Comparison of ENCODE assay signal across 8 mouse cellular contexts in genomic region chr11:48816281-48816781, GRCm38 (mm10). TPM values are rescaled to one million over a fixed set of nuclear protein-coding genes. Genes with fewer than 3 reads are reported as not detected.
DNase-seq lines count a peak whose midpoint lies in the region; ATAC-seq lines count a peak whose summit lies in the region.

No protein-coding gene starts in this region.

- peaks cover 15% of the 10 kb centered on the region for H3K4me1 ChIP-seq in heart, embryonic 10.5 days
- peaks cover 42% of the 10 kb centered on the region for H3K4me1 ChIP-seq in liver, embryonic 15.5 days (replicated peaks)

- DNase-seq in lung, adult 18-20 months, result peak; percentile 52 to 54
- DNase-seq in lung, postnatal 14 days, result no peak
- peak; percentile 53 for DNase-seq in cerebellum, adult 8-10 months
- DNase-seq in heart, embryonic 10.5 days (ENCODE audit: low spot score), result peak; percentile 86
- peak; percentile 56 for DNase-seq in kidney, adult 9 months
- peak; percentile 24 to 32 for DNase-seq in natural killer cell, adult 2 months (ENCODE audit: low spot score in 2 of 2)
- no peak for DNase-seq in T-cell, adult 2 months (ENCODE audit: low spot score)

- 5% methylated on average over 23 of the region's 23 CpGs for WGBS in heart, embryonic 10.5 days
- WGBS in liver, embryonic 15.5 days (ENCODE audit: insufficient replicate concordance), result under 1% methylated on average over 23 of the region's 23 CpGs

- peak overlapping the region; percentile 97 for H3K27ac ChIP-seq in heart, embryonic 10.5 days
- H3K27ac ChIP-seq in liver, embryonic 15.5 days (replicated peaks), result peak overlapping the region; percentile 97

- H3K4me2 ChIP-seq in liver, embryonic 15.5 days, result peak overlapping the region; percentile 93

- ATAC-seq in liver, embryonic 15.5 days (ENCODE audit: insufficient read depth), result no peak

- peak overlapping the region; percentile 85 for H3K9ac ChIP-seq in liver, embryonic 15.5 days

- H3K9me3 ChIP-seq in heart, embryonic 10.5 days, result no peaks in the 10 kb centered on the region
- H3K9me3 ChIP-seq in liver, embryonic 15.5 days (replicated peaks), result no peaks in the 10 kb centered on the region

- H3K36me3 ChIP-seq in heart, embryonic 10.5 days, result peaks cover 34% of the 10 kb centered on the region
- peaks cover 25% of the 10 kb centered on the region for H3K36me3 ChIP-seq in liver, embryonic 15.5 days (replicated peaks)

- H3K4me3 ChIP-seq in heart, embryonic 10.5 days, result peak overlapping the region; percentile 95
- peak overlapping the region; percentile 83 for H3K4me3 ChIP-seq in liver, embryonic 15.5 days (replicated peaks)

- H3K27me3 ChIP-seq in heart, embryonic 10.5 days (ENCODE audit: insufficient read depth, poor library complexity, severe bottlenecking), result no peaks in the 10 kb centered on the region
- H3K27me3 ChIP-seq in liver, embryonic 15.5 days, result no peaks in the 10 kb centered on the region

RNA-seq across cellular contexts. Expression of gene Trim41, which starts 0.8 kb away (rescaled TPM):
- polyA plus RNA-seq in heart, embryonic 10.5 days (2016; fragmentation: Nextera tagmentation; extraction: Ambion mirVana), result 3.0 and 4.7 TPM in 2 replicates
- 2.0 and 2.3 TPM in 2 replicates for polyA plus RNA-seq in liver, embryonic 15.5 days (2015; fragmentation: Nextera tagmentation; extraction: Ambion mirVana)

RNA-seq across cellular contexts. Expression of gene Trim7, which starts 9.6 kb away (rescaled TPM):
- 0.18 and 0.44 TPM in 2 replicates for polyA plus RNA-seq in heart, embryonic 10.5 days (2016; fragmentation: Nextera tagmentation; extraction: Ambion mirVana)
- polyA plus RNA-seq in liver, embryonic 15.5 days (2015; fragmentation: Nextera tagmentation; extraction: Ambion mirVana), result 0.09 and 0.21 TPM in 2 replicates

RNA-seq across cellular contexts. Expression of gene Gm12184, which starts 10.1 kb away (rescaled TPM):
- polyA plus RNA-seq in heart, embryonic 10.5 days (2016; fragmentation: Nextera tagmentation; extraction: Ambion mirVana), result 0.68 and 1.9 TPM in 2 replicates
- polyA plus RNA-seq in liver, embryonic 15.5 days (2015; fragmentation: Nextera tagmentation; extraction: Ambion mirVana), result 1.4 and 2.1 TPM in 2 replicates

RNA-seq across cellular contexts. Expression of gene Rack1, which starts 16.2 kb away (rescaled TPM):
- polyA plus RNA-seq in heart, embryonic 10.5 days (2016; fragmentation: Nextera tagmentation; extraction: Ambion mirVana), result 542 and 712 TPM in 2 replicates
- polyA plus RNA-seq in liver, embryonic 15.5 days (2015; fragmentation: Nextera tagmentation; extraction: Ambion mirVana), result 438 and 439 TPM in 2 replicates

RNA-seq across cellular contexts. Expression of gene Irgm1, which starts 55.2 kb away (rescaled TPM):
- polyA plus RNA-seq in heart, embryonic 10.5 days (2016; fragmentation: Nextera tagmentation; extraction: Ambion mirVana), result 3.0 and 3.6 TPM in 2 replicates
- polyA plus RNA-seq in liver, embryonic 15.5 days (2015; fragmentation: Nextera tagmentation; extraction: Ambion mirVana), result 19.2 and 20.4 TPM in 2 replicates

Comparison
In these comparisons a context has a peak if more than half of its experiments do, and no peak if none do; other contexts are left out.
1. DNase-seq: peak in lung, adult 18-20 months (2 of 2), cerebellum, adult 8-10 months (single experiment), heart, embryonic 10.5 days (single experiment), kidney, adult 9 months (single experiment) and natural killer cell, adult 2 months (2 of 2); none in lung, postnatal 14 days (single experiment) and T-cell, adult 2 months (single experiment).